Mouse (Mus musculus) cortical plate, adult 2 months (tissue): Measurements from ENCODE around the gene Necab2. TPM values are rescaled to one million over a fixed set of nuclear protein-coding genes. Genes with fewer than 3 reads are reported as not detected.

Experiments used
- H3K27ac ChIP-seq: fragments of 200-500 bp; 2 replicates; pipeline ENCODE4 v1.5.1; 2012; ENCODE audit warnings: low read length, control low read depth, inconsistent platforms; ENCODE audit not compliant: insufficient read depth
- H3K4me1 ChIP-seq: fragments of 200-500 bp; 2 replicates; pipeline ENCODE4 v1.6.1; 2011; ENCODE audit warnings: low read length; ENCODE audit not compliant: control insufficient read depth, insufficient read depth
- H3K4me3 ChIP-seq: fragments of 200-500 bp; 2 replicates; pipeline ENCODE4 v1.5.1; 2011; ENCODE audit warnings: mild to moderate bottlenecking, low read length, control low read depth; ENCODE audit not compliant: insufficient read depth
- CTCF ChIP-seq: fragments of 200-500 bp; IDR thresholded peaks from 2 replicates; pipeline ENCODE4 v1.5.1; 2011; ENCODE audit warnings: mild to moderate bottlenecking, control low read depth, low read length; ENCODE audit not compliant: insufficient read depth; ENCODE audit errors: extremely low read depth
- POLR2A ChIP-seq: fragments of 200-500 bp; IDR thresholded peaks from 2 replicates; pipeline ENCODE4 v1.6.1; 2011; ENCODE audit warnings: mild to moderate bottlenecking, low read length, control low read depth; ENCODE audit not compliant: insufficient read depth; ENCODE audit errors: extremely low read depth
- polyA plus RNA-seq: library from polyadenylated mRNA; depleted of rRNA; stranded (reverse); fragments of >200 nt; gene quantifications from 2 replicates; pipeline ENCODE4 v1.2.3, GENCODE M21; 2012

Gene Necab2
- polyA plus RNA-seq, 1 experiment, result 48.3 TPM

DNA sequence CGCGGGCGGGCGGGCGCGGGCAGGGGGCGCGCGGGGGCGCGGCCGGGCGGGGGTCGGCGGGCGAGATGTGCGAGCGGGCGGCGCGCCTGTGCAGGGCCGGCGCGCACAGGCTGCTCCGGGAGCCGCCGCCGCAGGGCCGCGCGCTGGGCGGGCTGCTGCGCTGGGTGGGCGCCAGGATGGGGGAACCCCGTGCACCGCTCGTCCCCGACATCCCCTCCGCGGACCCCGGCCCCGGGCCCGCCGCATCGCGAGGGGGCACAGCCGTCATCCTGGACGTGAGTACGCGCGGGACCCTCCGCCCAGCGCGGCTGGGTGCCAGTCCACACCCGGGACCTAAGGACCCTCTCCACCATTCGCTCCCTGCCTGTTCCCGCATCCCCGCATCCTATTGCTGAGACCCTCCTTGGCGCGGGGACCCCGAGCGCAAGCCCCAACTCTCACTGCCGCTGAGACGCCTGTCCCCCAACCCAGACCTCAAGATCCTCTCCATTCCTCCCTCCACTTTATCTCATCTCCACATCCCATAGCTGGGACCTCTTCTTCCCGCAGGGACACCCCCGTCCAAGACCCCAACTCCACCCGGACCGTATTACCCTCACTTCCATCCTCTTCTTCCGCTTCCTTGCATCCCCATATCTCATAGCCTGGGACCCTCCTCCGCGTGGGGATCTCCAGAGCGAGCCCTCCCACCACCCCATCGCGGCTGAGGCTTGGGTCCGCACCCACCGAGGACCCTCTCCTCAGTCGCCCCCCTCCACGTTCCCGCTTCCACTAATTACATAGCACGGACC lies 666 bp downstream of the Necab2 start:
- peak overlapping the region; percentile 63 for H3K4me3 ChIP-seq
- H3K27ac ChIP-seq, result peak overlapping the region; percentile 37; the same call in 1 of the 2 replicates

DNA sequence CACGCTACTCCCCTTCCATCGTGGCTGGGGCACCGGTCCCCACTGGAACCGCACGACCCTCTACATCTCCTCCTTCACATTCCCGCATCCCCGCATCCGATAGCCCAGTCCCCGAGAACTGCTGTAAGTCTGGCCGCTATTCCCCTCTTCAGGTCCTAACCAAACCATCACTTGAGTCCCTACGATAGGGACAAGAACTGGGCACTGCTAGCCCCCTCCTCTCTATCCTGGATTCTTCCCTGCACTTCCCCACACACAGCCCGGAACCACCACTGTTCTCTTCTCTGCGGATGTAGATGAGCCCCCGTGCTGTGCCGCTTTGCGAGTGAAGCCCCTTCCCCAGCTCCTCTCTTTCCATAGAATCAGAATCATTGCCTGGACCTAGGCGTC lies 1.3 kb downstream of the Necab2 start:
- Histone ChIP-seq H3K4me1 (peaks cover 7% of the 10 kb centered on the region), H3K4me3 (peak overlapping the region; percentile 63), H3K27ac (peak overlapping the region; percentile 21; the same call in 1 of the 2 replicates)
- TF ChIP-seq CTCF (no peak), POLR2A (no peak)

More for the DNA sequence above, 666 bp downstream of the Necab2 start:
- TF ChIP-seq CTCF (no peak), POLR2A (no peak)
- H3K4me1 ChIP-seq, result peaks cover 7% of the 10 kb centered on the region

DNA sequence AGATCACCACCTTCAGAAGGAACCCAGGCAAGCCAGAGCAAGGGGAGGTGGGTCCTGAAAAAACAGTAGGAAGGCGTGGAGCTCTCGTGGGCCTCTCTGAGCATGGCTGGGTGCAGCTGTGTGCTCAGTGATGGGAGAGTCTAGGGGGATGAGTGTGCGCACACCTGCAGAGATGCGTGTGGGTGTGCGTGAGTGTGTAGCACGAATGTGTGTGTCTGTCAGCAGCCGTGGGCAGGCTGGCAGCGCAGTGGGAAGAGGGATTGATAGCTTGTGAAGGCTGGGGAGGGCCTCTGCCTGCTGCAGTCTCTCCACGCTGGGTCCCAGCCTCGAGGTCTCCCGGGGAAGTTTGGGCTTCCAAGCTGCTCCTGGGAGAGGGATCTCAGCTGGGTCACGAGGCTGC lies 3.1 kb downstream of the Necab2 start:
- H3K4me3 ChIP-seq, result no peak overlapping the region
- H3K27ac ChIP-seq, result no peak overlapping the region
- H3K4me1 ChIP-seq, result peaks cover 7% of the 10 kb centered on the region
- no peak for TF ChIP-seq POLR2A
- TF ChIP-seq CTCF, result no peak

DNA sequence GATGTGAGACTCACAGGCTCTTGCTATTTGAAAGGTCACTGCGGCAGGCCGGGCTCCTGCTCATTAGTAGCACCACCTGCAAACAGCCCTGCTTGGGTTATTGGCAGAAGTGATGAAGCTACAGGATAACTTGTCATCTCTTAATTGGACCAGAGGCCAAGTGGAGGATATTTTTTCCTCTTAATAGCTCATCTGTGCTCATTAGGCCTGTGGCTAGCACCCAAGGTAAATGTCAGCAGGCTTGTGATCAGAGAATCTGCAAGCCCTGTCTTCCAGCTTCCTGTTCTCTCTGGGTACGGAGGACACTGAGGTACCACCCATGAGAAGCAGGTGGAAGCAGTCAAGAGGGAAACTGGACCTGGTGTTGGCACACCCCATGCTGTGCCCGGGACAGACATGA lies 4.6 kb downstream of the Necab2 start:
- H3K4me1 ChIP-seq, result peaks cover 7% of the 10 kb centered on the region
- no peak overlapping the region for H3K4me3 ChIP-seq
- no peak overlapping the region for H3K27ac ChIP-seq
- TF ChIP-seq POLR2A (no peak), CTCF (no peak)

DNA sequence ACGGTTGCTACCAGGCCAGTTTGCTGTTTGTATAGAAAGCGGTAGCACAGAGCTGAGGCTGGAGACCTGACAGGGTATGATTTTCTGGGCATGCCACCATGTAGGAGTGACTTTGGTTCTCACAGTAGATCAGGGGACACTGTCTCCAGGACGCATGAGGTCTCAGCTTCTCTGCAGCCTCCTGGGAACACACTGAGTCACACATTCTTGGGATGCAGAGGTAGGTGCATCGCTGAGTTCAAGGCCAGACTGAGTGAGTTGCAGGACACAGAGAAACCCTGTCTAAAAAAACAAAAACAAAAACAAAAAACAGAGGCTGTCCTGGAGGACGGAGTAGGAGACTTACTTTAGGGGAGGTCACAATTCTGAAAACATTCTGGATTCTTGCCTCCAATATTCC lies 6.4 kb downstream of the Necab2 start:
- TF ChIP-seq POLR2A (no peak), CTCF (no peak)
- H3K4me1 ChIP-seq, result peaks cover 7% of the 10 kb centered on the region
- H3K4me3 ChIP-seq, result no peak overlapping the region
- H3K27ac ChIP-seq, result no peak overlapping the region

DNA sequence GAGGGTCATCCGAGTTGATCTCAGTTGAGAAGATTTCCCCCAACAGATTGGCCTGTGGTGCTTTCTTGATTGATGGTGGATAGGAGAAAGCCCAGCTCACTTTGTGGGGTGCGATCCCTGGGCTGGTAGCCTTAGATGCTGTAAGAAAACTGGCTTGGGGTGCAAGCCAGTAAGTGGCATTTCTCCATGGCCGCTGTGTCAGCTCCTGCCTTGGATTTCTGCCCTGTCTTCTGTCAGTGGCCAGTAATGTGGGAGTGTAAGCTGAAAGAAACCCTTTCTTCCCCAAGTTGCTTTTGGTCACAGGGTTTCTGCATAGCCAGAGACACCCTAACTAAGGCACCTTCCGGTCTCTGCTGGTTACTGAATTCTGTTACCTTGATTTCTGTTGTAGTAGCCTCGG lies 9.5 kb downstream of the Necab2 start:
- H3K4me1 ChIP-seq, result no peaks in the 10 kb centered on the region

DNA sequence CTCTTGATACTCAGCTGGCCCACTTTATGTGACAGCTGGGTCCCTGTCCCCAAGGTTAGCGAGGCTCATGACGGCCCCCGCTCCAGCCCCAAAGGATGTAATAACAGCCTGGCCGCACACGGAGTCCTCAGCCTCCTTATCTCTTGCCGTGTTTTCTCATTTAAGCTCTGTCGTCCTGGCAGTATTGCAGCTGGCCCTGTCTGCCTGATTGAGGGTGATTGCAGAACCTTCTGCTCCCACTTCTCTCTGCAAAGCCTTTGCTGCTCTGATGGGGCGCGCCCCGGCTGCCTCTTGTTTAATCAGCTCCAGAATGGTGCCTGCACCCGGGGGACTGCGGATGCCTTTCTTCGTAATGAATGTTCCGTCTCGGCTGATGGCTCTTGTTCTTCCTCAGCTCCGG lies 13.2 kb downstream of the Necab2 start:
- no peak for TF ChIP-seq CTCF
- no peak for TF ChIP-seq POLR2A
- no peak overlapping the region for H3K27ac ChIP-seq

More for the DNA sequence above, 9.5 kb downstream of the Necab2 start:
- no peak for TF ChIP-seq POLR2A
- Histone ChIP-seq H3K4me3 (no peak overlapping the region), H3K27ac (no peak overlapping the region)

DNA sequence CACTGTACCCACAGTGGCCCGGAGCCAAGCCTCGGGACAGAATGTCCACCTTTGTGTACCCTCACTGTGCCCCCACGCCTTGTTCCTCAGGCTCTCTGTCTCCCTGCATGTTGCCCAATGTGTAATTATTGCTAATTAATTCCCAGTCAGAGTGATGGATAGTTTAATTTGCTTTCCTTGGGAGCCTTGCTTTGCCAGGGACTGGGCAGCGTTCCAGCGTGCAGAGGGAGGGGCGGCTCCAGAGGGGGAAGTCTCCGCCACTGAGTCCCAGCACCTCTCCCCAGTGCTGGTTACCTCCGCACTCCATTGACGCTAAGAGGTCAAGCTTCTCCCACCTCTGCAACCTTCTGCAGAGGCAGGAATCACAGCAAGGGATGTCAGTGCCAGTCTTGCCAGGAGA lies 14.8 kb downstream of the Necab2 start:
- H3K4me3 ChIP-seq, result no peak overlapping the region
- H3K4me1 ChIP-seq, result no peaks in the 10 kb centered on the region
- no peak overlapping the region for H3K27ac ChIP-seq
- TF ChIP-seq CTCF (no peak), POLR2A (no peak)

More for the DNA sequence above, 13.2 kb downstream of the Necab2 start:
- Histone ChIP-seq H3K4me3 (no peak overlapping the region), H3K4me1 (no peaks in the 10 kb centered on the region)

DNA sequence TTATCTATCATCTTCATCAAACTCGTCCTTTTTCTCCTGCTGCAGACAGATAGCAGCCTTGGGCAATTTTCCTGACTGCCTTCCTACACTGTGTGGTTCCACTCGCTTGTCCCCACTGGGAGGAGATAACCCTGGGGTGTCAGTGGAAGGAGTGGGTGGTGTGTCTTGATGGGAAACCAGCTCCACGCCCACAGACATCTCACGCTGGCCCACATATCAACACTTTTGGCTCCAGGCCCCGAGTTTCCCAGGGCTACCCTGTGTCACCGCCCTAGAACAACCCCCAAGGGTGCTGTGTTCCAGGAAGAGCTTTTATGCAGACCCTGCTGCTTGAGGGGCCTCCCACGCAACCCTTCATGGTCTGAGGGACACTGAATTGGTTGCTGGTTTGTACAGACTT lies 17.2 kb downstream of the Necab2 start:
- Histone ChIP-seq H3K4me1 (no peaks in the 10 kb centered on the region), H3K4me3 (no peak overlapping the region), H3K27ac (no peak overlapping the region)
- TF ChIP-seq POLR2A, result no peak
- TF ChIP-seq CTCF, result no peak

DNA sequence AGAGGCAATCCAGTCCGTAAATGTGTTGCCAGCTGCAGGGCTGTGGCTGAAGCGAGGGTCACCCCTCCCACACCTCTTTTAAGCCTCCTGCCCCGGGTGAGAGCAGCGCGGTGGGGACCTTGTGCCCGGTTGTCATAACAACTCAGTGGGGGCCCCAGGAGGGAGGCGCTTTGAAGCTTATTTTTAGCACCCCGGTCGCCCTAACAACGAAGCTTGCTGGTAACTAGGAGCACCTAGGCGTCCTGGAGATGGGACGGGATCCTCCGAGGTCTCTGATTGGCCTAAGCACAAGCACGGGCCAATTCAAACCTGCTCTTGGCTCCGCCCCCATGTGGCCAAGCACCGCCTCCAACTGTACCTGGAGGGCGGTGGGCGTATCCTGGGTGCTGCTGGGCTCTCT lies 19.6 kb downstream of the Necab2 start:
- H3K4me3 ChIP-seq, result no peak overlapping the region
- H3K27ac ChIP-seq, result no peak overlapping the region
- no peaks in the 10 kb centered on the region for H3K4me1 ChIP-seq
- TF ChIP-seq POLR2A (no peak), CTCF (no peak)

DNA sequence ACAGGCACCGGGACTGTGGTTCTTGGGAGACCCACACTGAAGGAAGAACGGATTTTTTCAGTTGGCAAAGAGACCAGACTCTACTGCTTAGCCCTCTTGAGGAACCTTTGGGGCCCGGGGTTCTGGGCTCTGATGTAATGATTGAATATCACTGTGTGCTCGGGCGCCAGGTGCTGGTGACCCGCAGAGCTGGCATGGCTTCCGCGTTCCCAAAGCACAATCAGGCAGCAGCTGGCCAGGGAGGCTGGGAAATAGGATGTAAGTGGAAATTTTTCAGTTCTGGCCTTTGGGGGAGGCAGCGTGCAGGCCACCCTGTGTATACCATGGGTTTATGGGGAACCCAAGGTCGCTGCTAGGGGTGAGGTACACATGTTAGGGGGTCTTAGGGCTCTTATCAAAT lies 20.3 kb downstream of the Necab2 start:
- no peak overlapping the region for H3K27ac ChIP-seq
- no peak overlapping the region for H3K4me3 ChIP-seq
- no peaks in the 10 kb centered on the region for H3K4me1 ChIP-seq
- TF ChIP-seq POLR2A (no peak), CTCF (no peak)
